Mouse (Mus musculus): ENCODE measurements around the gene Cacnb4. TPM values are rescaled to one million over a fixed set of nuclear protein-coding genes. Genes with fewer than 3 reads are reported as not detected.

Gene Cacnb4
- polyA plus RNA-seq, 1 experiment from 2014 or later, result 10.7 TPM

DNA sequence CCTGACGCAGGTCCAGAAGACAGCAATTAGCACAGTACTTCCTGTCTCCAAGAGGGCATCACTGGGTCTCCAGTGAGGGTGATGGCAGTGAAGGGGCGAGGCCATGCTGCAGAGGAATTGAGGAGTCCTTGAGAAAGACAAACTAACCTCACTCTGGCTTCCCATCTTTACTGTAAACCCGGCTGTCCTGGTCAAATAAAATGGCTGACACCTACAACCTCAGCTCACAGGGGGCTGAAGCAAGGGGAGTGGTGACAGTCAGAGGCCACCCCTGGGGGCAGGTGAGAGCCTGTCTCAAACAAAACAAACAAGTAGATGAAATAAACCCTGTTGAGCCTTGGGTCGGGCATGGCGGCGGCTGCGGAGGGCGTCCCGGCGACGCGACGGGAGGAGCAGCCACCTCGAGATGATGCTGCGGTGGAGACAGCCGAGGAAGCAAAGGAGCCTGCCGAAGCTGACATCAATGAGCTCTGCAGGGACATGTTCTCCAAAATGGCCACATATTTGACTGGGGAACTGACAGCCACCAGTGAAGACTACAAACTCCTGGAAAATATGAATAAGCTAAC, 57.1 kb downstream of the Cacnb4 start:
- Histone ChIP-seq H3K9ac (no peak overlapping the region), H3K9me3 (no peaks in the 10 kb centered on the region), H3K27ac (replicated peaks) (no peak overlapping the region), H3K36me3 (no peaks in the 10 kb centered on the region), H3K4me3 (no peak overlapping the region), H3K27me3 (no peaks in the 10 kb centered on the region), H3K4me1 (replicated peaks) (peaks cover 15% of the 10 kb centered on the region), H3K4me2 (0 out of 2 replicates have a peak overlapping the region, but pooled peaks have one; percentile 27)
- ATAC-seq (ENCODE audit: low FRiP score, low read depth), result no peak
- 80% methylated on average over 17 of the region's 17 CpGs for WGBS

DNA sequence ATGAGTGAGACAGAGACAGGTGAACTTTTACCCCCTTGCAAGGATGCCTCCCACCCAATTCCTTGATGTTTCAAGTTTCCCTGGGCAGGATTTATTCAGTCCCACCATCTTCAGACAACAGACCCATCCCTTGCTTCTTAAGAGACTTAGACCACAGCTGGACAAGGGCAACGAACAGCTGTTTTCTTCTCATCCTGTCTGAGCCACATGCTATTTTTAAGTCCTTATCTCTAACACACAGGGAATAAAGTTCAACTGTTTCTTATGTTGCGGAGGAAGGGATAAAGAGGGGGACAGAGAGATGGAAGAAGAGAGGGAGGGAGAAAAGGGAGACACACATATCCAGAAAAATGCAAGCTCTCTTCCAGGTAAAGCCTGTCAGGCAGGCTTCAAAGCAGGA, 57.8 kb downstream of the Cacnb4 start:
- no peak overlapping the region for H3K27ac ChIP-seq (replicated peaks)
- no peak overlapping the region for H3K9ac ChIP-seq
- no peaks in the 10 kb centered on the region for H3K36me3 ChIP-seq
- ATAC-seq (ENCODE audit: low FRiP score, low read depth), result no peak
- H3K27me3 ChIP-seq, result no peaks in the 10 kb centered on the region
- H3K4me1 ChIP-seq (replicated peaks), result peaks cover 8% of the 10 kb centered on the region
- H3K4me3 ChIP-seq, result no peak overlapping the region
- H3K4me2 ChIP-seq, result no peak overlapping the region
- no peaks in the 10 kb centered on the region for H3K9me3 ChIP-seq
- 86% methylated on average over 2 of the region's 2 CpGs for WGBS

DNA sequence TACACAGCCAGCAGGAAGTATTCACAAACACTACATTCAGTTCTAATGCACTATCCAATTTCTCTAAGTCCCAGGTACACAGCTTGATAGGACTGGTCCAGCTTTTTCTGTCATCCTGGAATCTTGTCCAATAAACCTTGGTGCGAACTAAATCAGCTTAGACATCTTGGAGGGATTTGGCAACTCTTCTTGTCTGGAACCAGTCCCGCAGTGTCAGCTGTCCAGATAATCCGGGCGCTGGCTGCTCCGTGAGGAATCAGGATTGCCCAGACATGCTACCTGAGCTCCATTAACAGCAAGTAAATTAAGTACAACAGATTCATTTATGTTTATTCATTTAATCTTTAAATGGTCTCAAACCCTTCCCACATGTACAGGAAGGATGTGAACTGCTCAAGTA, 61.2 kb downstream of the Cacnb4 start:
- Histone ChIP-seq H3K9me3 (no peaks in the 10 kb centered on the region), H3K27ac (replicated peaks) (no peak overlapping the region), H3K27me3 (no peaks in the 10 kb centered on the region), H3K4me3 (no peak overlapping the region), H3K9ac (no peak overlapping the region), H3K36me3 (no peaks in the 10 kb centered on the region), H3K4me2 (no peak overlapping the region), H3K4me1 (replicated peaks) (no peaks in the 10 kb centered on the region)
- WGBS, result 74% methylated on average over 5 of the region's 5 CpGs
- no peak for ATAC-seq (ENCODE audit: low FRiP score, low read depth)

DNA sequence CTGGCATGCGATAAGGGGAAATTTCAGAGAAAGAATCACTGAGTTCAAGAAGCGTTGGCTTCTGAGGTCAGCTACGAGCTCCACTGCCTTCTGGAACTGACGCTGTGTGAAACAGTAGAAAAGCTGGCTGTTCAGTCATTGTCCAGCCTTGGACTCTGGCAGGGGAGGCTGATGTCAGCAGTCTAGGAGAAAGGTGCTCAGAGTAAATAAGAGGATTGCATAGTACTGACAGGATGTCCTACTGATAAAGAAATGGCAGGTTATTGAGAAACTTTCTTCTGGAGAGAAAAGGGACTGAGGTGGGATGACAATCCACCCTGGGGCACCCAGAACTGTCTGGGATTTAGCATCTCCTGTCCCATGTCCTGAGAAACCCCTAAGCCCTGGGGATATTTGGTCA, 62.7 kb downstream of the Cacnb4 start:
- no peak overlapping the region for H3K9ac ChIP-seq
- no peak overlapping the region for H3K4me2 ChIP-seq
- no peak overlapping the region for H3K4me3 ChIP-seq
- H3K36me3 ChIP-seq, result no peaks in the 10 kb centered on the region
- no peak for ATAC-seq (ENCODE audit: low FRiP score, low read depth)
- H3K27me3 ChIP-seq, result no peaks in the 10 kb centered on the region
- WGBS, result 90% methylated on average over 4 of the region's 4 CpGs
- H3K27ac ChIP-seq (replicated peaks), result no peak overlapping the region
- H3K9me3 ChIP-seq, result no peaks in the 10 kb centered on the region
- no peaks in the 10 kb centered on the region for H3K4me1 ChIP-seq (replicated peaks)

DNA sequence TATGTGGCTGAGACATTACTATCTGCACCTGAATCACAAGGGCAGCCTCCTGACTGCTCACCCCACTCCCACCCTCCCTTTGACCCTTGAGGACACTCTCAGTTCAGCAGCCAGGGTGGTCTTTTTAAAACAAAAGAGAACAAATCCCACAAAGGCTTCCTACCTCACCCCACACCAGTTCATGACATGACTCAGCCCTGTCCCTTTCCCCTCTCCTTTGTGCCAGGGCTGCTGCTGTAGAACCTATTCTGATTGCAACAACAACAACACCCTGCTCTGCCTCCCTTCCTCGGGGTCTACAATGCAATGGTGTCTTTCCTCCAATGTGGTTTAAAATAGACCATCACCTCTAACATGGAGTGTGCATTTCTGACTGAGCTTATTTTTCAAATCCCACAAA, 67.1 kb downstream of the Cacnb4 start:
- Histone ChIP-seq H3K27me3 (no peaks in the 10 kb centered on the region), H3K4me1 (replicated peaks) (no peaks in the 10 kb centered on the region; the same call in 1 of the 2 replicates), H3K4me2 (no peak overlapping the region), H3K4me3 (no peak overlapping the region), H3K36me3 (no peaks in the 10 kb centered on the region), H3K27ac (replicated peaks) (no peak overlapping the region), H3K9me3 (no peaks in the 10 kb centered on the region), H3K9ac (no peak overlapping the region)
- no peak for ATAC-seq (ENCODE audit: low FRiP score, low read depth)
- 17% methylated on average over 1 of the region's 1 CpGs for WGBS

DNA sequence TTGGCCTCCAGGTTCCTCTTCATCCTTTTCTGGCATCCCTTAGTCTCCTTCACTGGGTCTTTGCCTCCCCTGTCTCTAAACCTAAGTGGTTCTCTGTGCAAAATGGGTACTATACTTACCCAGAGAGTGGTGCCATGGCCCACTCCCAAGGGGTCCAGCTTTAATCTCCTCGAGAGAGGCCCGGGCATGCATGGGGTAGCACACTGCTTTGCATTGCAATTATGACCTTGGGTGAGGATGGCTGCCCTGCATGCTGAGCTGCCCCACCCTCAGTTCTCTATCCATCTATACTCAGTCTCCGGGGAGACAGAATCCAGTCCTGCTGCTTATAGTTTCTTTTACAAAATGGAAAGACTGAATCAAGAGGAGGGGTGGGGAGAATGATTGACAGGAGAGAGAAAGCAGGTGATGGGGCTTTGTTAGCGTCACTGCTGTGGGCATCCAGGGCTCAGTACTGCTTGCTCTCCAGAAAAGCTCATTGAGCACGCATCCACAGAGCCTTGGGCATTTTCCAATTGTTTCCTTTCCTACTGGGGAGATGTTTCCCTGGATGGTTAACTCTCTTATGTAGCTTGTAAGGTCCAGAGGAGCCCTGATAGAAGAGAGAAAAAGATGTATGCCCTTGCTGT, 68.7 kb downstream of the Cacnb4 start:
- no peak overlapping the region for H3K4me3 ChIP-seq
- 37% methylated on average over 5 of the region's 5 CpGs for WGBS
- no peak overlapping the region for H3K27ac ChIP-seq (replicated peaks)
- no peak overlapping the region for H3K9ac ChIP-seq
- H3K4me1 ChIP-seq (replicated peaks), result no peaks in the 10 kb centered on the region; the same call in 1 of the 2 replicates
- no peak for ATAC-seq (ENCODE audit: low FRiP score, low read depth)
- H3K9me3 ChIP-seq, result no peaks in the 10 kb centered on the region
- H3K4me2 ChIP-seq, result no peak overlapping the region
- H3K36me3 ChIP-seq, result no peaks in the 10 kb centered on the region
- no peaks in the 10 kb centered on the region for H3K27me3 ChIP-seq

DNA sequence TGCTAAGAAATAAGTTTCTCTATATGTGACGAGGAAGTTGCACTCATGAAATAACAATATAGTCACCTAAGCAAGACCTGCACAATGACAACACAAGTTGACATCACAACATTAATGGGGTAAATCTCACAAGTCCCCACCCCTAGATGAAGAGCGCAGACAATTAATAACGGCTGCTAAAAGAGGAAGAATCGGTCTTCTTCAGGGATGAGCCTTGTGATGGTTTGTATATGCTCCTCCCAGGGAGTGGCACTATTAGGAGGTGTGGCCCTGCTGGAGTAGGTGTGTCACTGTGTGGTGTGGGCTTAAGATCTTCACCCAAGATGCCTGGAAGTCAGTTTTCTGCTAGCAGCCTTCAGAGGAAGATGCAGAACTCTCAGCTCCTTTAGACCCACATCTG, 70.3 kb downstream of the Cacnb4 start:
- H3K9ac ChIP-seq, result no peak overlapping the region
- ATAC-seq (ENCODE audit: low FRiP score, low read depth), result no peak
- H3K4me3 ChIP-seq, result no peak overlapping the region
- no peaks in the 10 kb centered on the region for H3K36me3 ChIP-seq
- no peaks in the 10 kb centered on the region for H3K27me3 ChIP-seq
- H3K4me1 ChIP-seq (replicated peaks), result no peaks in the 10 kb centered on the region; the same call in 1 of the 2 replicates
- no peaks in the 10 kb centered on the region for H3K9me3 ChIP-seq
- 90% methylated on average over 4 of the region's 4 CpGs for WGBS
- H3K27ac ChIP-seq (replicated peaks), result no peak overlapping the region
- no peak overlapping the region for H3K4me2 ChIP-seq

DNA sequence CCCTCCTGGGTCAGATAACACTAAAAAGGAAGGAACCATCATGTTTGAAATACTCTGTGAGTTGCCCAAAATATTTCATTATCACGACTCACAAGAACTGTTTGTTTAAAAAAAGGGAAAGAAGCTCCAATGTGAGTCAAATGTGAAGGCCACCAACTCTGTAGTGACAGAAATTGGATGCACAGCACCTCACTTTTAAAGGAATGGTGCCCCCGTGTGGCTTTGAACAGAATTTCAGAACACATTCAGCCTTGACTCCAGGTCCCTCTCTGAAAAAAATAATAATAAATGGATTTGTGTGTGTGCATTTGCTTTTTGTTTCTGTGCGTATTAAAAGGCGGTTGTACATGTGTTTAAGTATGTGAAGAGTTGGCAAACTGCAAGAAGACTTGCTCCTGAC, 71.3 kb downstream of the Cacnb4 start:
- H3K4me2 ChIP-seq, result no peak overlapping the region
- no peaks in the 10 kb centered on the region; the same call in 1 of the 2 replicates for H3K4me1 ChIP-seq (replicated peaks)
- ATAC-seq (ENCODE audit: low FRiP score, low read depth), result no peak; the same call in 1 of the 2 replicates
- 28% methylated on average over 4 of the region's 4 CpGs for WGBS
- H3K27ac ChIP-seq (replicated peaks), result no peak overlapping the region
- H3K9ac ChIP-seq, result no peak overlapping the region
- no peaks in the 10 kb centered on the region for H3K9me3 ChIP-seq
- no peaks in the 10 kb centered on the region for H3K27me3 ChIP-seq
- no peaks in the 10 kb centered on the region for H3K36me3 ChIP-seq
- H3K4me3 ChIP-seq, result no peak overlapping the region

DNA sequence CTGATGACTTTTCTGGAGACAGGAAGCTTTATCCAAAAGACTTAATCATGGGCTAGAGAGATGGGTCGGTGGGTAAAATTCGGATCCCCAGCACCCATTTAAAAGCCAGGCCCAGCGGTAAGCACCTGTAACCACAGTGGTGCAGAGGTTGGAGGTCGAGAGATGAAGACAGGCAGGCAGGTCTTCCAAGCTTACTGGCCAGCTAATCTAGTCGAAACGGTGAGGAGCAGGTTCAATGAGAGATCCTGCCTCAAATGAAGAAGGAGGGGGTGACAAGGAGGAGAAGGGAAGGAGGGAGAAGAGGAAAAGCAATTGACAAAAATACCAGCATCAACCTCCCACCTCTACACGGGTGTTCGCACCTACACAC, 72.0 kb downstream of the Cacnb4 start:
- Histone ChIP-seq H3K9ac (no peak overlapping the region), H3K4me2 (no peak overlapping the region), H3K9me3 (no peaks in the 10 kb centered on the region), H3K27ac (replicated peaks) (no peak overlapping the region), H3K4me3 (no peak overlapping the region), H3K36me3 (no peaks in the 10 kb centered on the region), H3K4me1 (replicated peaks) (no peaks in the 10 kb centered on the region; the same call in 1 of the 2 replicates), H3K27me3 (no peaks in the 10 kb centered on the region)
- WGBS, result 90% methylated on average over 8 of the region's 8 CpGs
- no peak for ATAC-seq (ENCODE audit: low FRiP score, low read depth)

DNA sequence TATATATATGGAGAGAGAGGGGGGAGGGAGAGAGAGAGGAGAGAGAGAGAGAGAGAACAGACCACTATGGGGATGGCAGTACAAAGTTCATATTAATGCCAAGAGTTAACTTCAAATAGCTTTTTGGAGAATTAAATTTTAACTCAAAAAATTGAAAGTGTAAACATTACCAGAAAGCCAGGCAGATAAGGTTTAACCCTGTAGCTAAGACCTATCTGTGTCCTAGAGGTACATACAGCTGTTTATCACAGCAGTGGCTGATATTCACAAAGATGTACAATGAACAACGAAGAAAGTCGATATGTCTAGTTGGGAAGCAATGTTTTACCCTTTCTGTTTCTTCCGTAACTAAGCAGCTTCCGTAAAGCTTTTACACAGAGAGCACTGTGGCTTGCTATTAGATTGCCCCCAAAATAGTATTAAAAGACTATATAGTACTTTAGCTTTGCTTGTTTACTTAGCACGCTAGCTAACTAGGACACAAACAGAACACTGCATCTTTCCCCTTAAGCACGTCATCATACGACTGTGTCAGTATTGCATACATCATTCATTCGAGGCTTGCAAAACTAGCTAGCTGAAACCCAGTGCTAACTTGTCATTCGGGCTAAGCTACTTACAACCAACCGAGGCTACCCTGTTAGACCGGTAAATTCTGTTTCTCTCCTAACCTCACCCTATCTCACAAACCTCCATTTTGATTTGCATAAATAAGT, 72.5 kb downstream of the Cacnb4 start:
- no peak for ATAC-seq (ENCODE audit: low FRiP score, low read depth)
- Histone ChIP-seq H3K4me1 (replicated peaks) (no peaks in the 10 kb centered on the region; the same call in 1 of the 2 replicates), H3K9ac (no peak overlapping the region), H3K9me3 (no peaks in the 10 kb centered on the region), H3K27ac (replicated peaks) (no peak overlapping the region), H3K4me2 (no peak overlapping the region), H3K27me3 (no peaks in the 10 kb centered on the region), H3K36me3 (no peaks in the 10 kb centered on the region), H3K4me3 (no peak overlapping the region)
- WGBS, result 91% methylated on average over 11 of the region's 11 CpGs

DNA sequence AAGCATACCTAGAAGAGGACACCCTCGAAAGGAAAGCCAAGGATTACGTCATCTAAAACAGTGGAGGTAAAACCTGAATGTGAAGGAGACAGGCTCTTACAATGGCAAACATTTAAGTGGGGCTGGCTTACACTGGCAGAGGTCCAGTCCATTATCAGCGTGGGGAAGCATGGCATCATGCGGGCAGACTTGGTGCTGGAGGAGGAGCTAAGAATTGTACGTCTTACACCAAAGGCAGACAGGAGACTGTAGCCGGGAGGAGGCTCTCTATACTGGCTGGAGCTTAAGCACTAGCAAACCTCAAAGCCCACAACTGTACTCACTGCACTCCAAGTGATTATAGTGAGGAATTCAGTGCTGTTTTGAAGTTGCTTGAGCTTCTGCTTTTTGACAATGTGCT, 73.2 kb downstream of the Cacnb4 start:
- WGBS, result 80% methylated on average over 6 of the region's 6 CpGs
- no peak for ATAC-seq (ENCODE audit: low FRiP score, low read depth)

DNA sequence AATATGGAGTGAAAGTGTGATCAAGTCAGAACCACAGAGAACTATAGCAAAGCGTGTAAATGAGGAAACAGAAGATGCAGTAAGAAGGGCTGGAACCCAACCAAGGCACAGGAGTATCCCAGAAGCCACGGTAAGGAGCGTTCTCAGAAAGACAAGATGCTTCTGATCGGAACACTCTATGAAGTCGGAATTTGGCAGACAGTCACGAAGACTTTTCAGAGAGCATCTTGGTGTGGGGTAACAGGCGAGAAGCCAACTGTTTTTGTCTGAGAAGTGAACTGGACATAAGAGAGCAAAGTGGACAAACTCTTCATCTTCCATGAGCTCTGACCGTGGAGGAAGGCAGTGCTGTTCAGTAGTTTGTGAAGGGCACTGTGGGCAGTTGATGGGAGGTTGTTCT, 73.7 kb downstream of the Cacnb4 start:
- no peaks in the 10 kb centered on the region for H3K9me3 ChIP-seq
- 81% methylated on average over 8 of the region's 8 CpGs for WGBS
- H3K4me1 ChIP-seq (replicated peaks), result no peaks in the 10 kb centered on the region; the same call in 1 of the 2 replicates
- H3K4me2 ChIP-seq, result no peak overlapping the region
- H3K9ac ChIP-seq, result no peak overlapping the region
- no peak for ATAC-seq (ENCODE audit: low FRiP score, low read depth)
- no peak overlapping the region for H3K27ac ChIP-seq (replicated peaks)
- H3K36me3 ChIP-seq, result no peaks in the 10 kb centered on the region
- no peak overlapping the region for H3K4me3 ChIP-seq
- H3K27me3 ChIP-seq, result no peaks in the 10 kb centered on the region

More for the DNA sequence above, 73.2 kb downstream of the Cacnb4 start:
- no peaks in the 10 kb centered on the region for H3K27me3 ChIP-seq
- H3K27ac ChIP-seq (replicated peaks), result no peak overlapping the region
- H3K36me3 ChIP-seq, result no peaks in the 10 kb centered on the region
- no peak overlapping the region for H3K4me2 ChIP-seq
- H3K9me3 ChIP-seq, result no peaks in the 10 kb centered on the region
- H3K9ac ChIP-seq, result no peak overlapping the region
- no peak overlapping the region for H3K4me3 ChIP-seq
- H3K4me1 ChIP-seq (replicated peaks), result no peaks in the 10 kb centered on the region; the same call in 1 of the 2 replicates

Data from hindbrain, embryonic 15.5 days (tissue).